Mouse (Mus musculus) megakaryocyte, embryonic 14.5 days (primary cell): ENCODE data around the gene Hhat.

Experiments
- FLI1 ChIP-seq: IDR thresholded peaks from 2 replicates; pipeline ENCODE4 v1.6.1; 2012; ENCODE audit warnings: low read length, inconsistent platforms, mixed read lengths
- GATA1 ChIP-seq: IDR thresholded peaks from 3 replicates; pipeline ENCODE4 v1.6.1; 2012; ENCODE audit warnings: mixed read lengths, low read length, inconsistent platforms, borderline replicate concordance

DNA sequence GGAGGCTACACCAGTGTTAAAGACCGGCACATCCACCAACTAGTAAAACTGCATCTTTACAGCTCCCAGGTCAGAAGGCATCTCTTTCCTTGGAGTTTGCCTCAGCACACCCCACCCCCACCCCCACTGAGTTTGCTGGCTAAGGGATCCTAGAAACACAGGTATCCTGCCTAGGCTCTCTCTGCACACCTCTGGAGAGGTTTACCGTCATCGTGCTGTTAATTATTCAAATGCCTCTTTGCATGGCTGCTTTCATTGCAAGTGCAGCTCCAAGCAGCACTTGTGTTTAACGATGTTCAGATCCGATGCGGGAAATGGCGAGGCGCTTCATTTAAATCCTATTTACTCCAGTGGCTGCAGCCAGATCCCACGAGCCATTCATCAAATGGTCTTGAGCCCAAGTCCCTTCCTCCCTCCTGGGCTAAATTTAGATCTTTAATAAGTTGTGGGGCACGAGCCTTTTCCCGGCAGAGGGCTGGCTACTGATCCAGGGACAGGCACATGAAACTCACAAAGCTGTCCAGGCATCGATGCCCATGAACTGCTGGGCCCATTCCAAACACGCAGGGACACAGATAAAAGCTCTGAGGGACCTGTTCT, 250.1 kb downstream of the Hhat start:
- no peak for TF ChIP-seq GATA1
- TF ChIP-seq FLI1: no peak
